Mouse (Mus musculus) heart, postnatal 0 days (tissue): ENCODE measurements around the gene Gm10563.

ENCODE experiments used
- CTCF ChIP-seq: IDR thresholded peaks from 2 replicates; pipeline ENCODE4 v1.5.1; 2016; ENCODE audit warnings: antibody characterized with exemption, control low read depth, low read depth
- EP300 ChIP-seq: IDR thresholded peaks from 2 replicates; pipeline ENCODE4 v1.6.1; 2016; ENCODE audit warnings: antibody characterized with exemption, low read depth

DNA sequence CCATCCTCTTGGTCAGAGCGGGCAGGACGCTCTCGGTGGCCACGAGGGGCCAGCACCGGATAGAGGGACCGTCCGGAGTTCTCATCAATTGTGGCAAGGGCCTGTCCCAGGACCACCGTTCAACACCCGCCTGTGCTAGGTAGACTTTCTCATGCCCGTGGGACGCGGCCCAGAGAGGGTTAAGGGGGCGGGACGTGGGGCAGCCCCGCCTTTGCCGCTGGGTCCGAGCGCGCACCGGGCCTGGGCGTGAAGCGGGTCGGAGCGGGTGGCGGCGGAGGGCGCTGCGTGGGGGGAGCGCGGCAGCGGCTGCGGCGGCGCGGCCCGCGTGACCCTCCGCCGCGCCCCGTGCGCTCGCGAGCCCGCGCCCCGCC lies 48.9 kb upstream of the Gm10563 start, which contains the start of gene Fndc10:
- TF ChIP-seq CTCF (peak; percentile 20; the same call in 1 of the 2 replicates), EP300 (no peak)
